Mouse (Mus musculus): ENCODE measurements around the gene Rreb1.

DNA sequence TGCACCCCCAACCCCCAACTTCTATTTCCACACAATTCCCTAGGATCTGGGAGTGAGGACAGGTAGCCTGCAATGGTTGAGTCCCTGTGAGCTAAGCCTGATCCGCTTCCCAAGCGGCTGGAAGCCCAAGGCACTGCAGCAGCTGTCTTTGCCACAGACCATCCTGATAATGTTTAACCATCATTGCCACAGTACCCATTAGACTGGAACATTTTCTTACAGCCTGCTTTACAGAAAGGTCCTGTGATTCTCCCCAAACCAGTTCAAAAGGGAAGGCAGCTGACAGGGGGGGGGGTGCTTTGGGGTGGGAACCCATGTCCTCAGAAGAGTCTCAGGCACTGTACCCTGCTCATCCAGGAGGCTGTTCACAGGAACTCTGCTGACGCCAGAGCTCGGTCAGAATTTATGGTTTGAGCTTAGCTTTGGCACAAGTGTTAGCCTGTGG is 164.7 kb downstream of the Rreb1 start:
- TF ChIP-seq POLR2A (IDR thresholded peaks at IDR 0.05; ENCODE audit: extremely low read depth, insufficient read depth, low read length) (no peak), CTCF (IDR thresholded peaks at IDR 0.05; ENCODE audit: low read depth, low read length) (no peak)

Measured in liver, adult 2 months (tissue).